ENCODE assay signal across 20 mouse cellular contexts in the genomic region with DNA sequence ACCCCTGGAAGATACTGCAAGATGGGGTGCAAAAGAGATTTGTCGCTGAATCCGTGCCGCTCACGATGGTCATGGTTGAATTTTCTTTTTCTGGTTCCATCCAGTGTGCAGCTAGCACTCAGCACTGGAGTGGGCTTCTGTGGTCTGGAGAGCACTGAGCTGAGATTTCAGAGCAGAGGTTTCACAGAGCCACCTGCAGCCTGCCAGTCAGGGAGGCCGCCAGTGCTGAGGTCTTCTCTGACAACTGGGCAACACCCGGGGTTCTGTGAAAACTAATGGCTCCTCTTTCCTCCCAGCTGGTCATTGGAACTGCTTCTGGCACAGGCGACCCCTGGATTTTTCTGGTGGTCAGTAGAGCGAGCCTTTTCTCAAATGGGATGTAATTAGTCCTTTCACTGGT.
"Had no signal": no experiment of that assay in that cellular context is flagged by ENCODE, and none has a peak within 500 bp of the region (broad histone marks: within the 10 kb centered on the region; RNA-seq: fewer than 3 reads in every experiment).

No protein-coding gene starts in this region.

- H3K27ac ChIP-seq: layer of hippocampus, adult 2 months; limb, embryonic 10.5 days; limb, embryonic 13.5 days; liver, embryonic 12.5 days; liver, embryonic 15.5 days; lung, embryonic 15.5 days; midbrain, embryonic 10.5 days; midbrain, embryonic 13.5 days had no signal

- ATAC-seq: liver, embryonic 12.5 days; midbrain, embryonic 13.5 days; midbrain, embryonic 16.5 days had no signal

- DNase-seq: kidney, adult 11 months; kidney, postnatal 25 days; layer of hippocampus, adult 9-11 months; liver; lung, adult 18-20 months; lung, postnatal 10 days; lung, postnatal 36 days; thymus, adult 2 months; thymus, postnatal 14 days; thymus, postnatal 4 days had no signal

- H3K36me3 ChIP-seq: limb, embryonic 13.5 days; liver, embryonic 12.5 days; liver, embryonic 15.5 days; lung, embryonic 15.5 days; midbrain, embryonic 10.5 days; midbrain, embryonic 13.5 days had no signal

- H3K9ac ChIP-seq: limb, embryonic 13.5 days; liver, embryonic 12.5 days; liver, embryonic 15.5 days; lung, embryonic 15.5 days; midbrain, embryonic 13.5 days had no signal

- H3K9me3 ChIP-seq: limb, embryonic 10.5 days; limb, embryonic 13.5 days; liver, embryonic 12.5 days; liver, embryonic 15.5 days; lung, embryonic 15.5 days; midbrain, embryonic 10.5 days; midbrain, embryonic 13.5 days had no signal

- H3K27me3 ChIP-seq: limb, embryonic 13.5 days; liver, embryonic 12.5 days; liver, embryonic 15.5 days; lung, embryonic 15.5 days; megakaryocyte, embryonic 14.5 days; midbrain, embryonic 13.5 days had no signal

- H3K4me2 ChIP-seq: limb, embryonic 13.5 days; liver, embryonic 12.5 days; liver, embryonic 15.5 days; lung, embryonic 15.5 days; midbrain, embryonic 13.5 days had no signal

- H3K4me3 ChIP-seq: layer of hippocampus, adult 2 months; limb, embryonic 10.5 days; limb, embryonic 13.5 days; liver, embryonic 12.5 days; liver, embryonic 15.5 days; lung, embryonic 15.5 days; megakaryocyte, embryonic 14.5 days; midbrain, embryonic 10.5 days; midbrain, embryonic 13.5 days had no signal

- H3K4me1 ChIP-seq: limb, embryonic 13.5 days; liver, embryonic 12.5 days; liver, embryonic 15.5 days; lung, embryonic 15.5 days; megakaryocyte, embryonic 14.5 days had no signal
